Mouse (Mus musculus) cerebellum, adult 9-11 months (tissue): Measurements from ENCODE around the gene Ankrd10.
"Not testable (repeated sequence)": the region's sequence is repeated elsewhere in the genome, so short reads cannot be mapped to it uniquely, and the experiment has no call there.

Experiments
- DNase-seq: peaks from one replicate; pipeline ENCODE4 v3.0.0; 2022

Gene Ankrd10

GRCm38 (mm10) chr8:11608848-11609247, 26.7 kb downstream of the Ankrd10 start:
- DNase-seq: no peak

- DNase-seq: peak; percentile 50
These were observed 33.4 kb downstream of the Ankrd10 start for GRCm38 (mm10) chr8:11602006-11602680.

- DNase-seq: no peak
These were observed 35.1 kb downstream of the Ankrd10 start for GRCm38 (mm10) chr8:11600301-11600951.

- no peak for DNase-seq
These were observed 42.2 kb downstream of the Ankrd10 start for GRCm38 (mm10) chr8:11593222-11593884.

- no peak for DNase-seq
These were observed 43.3 kb downstream of the Ankrd10 start for GRCm38 (mm10) chr8:11592296-11592695.

GRCm38 (mm10) chr8:11591837-11592236, 43.7 kb downstream of the Ankrd10 start:
- no peak for DNase-seq

- DNase-seq: no peak
These were observed 49.2 kb downstream of the Ankrd10 start for GRCm38 (mm10) chr8:11586374-11586745.

GRCm38 (mm10) chr8:11585513-11586373, 49.8 kb downstream of the Ankrd10 start:
- no peak for DNase-seq

GRCm38 (mm10) chr8:11575604-11576384, 59.8 kb downstream of the Ankrd10 start:
- no peak for DNase-seq

GRCm38 (mm10) chr8:11574911-11575603, 60.5 kb downstream of the Ankrd10 start:
- DNase-seq: no peak

GRCm38 (mm10) chr8:11572428-11572827, 63.1 kb downstream of the Ankrd10 start:
- DNase-seq: no peak

GRCm38 (mm10) chr8:11571950-11572349, 63.6 kb downstream of the Ankrd10 start:
- no peak for DNase-seq

- no peak for DNase-seq
These were observed 64.8 kb downstream of the Ankrd10 start for GRCm38 (mm10) chr8:11570742-11571141.

- DNase-seq: no peak
These were observed 66.1 kb downstream of the Ankrd10 start for GRCm38 (mm10) chr8:11569260-11570097.

- DNase-seq: not testable (repeated sequence)
These were observed 67.4 kb downstream of the Ankrd10 start for GRCm38 (mm10) chr8:11568193-11568592.

- no peak for DNase-seq
These were observed 70.8 kb downstream of the Ankrd10 start for GRCm38 (mm10) chr8:11564721-11565120.

- DNase-seq: no peak
These were observed 71.3 kb downstream of the Ankrd10 start for GRCm38 (mm10) chr8:11564236-11564635.
